8 mouse cellular contexts compared by ENCODE assay signal in the genomic region with DNA sequence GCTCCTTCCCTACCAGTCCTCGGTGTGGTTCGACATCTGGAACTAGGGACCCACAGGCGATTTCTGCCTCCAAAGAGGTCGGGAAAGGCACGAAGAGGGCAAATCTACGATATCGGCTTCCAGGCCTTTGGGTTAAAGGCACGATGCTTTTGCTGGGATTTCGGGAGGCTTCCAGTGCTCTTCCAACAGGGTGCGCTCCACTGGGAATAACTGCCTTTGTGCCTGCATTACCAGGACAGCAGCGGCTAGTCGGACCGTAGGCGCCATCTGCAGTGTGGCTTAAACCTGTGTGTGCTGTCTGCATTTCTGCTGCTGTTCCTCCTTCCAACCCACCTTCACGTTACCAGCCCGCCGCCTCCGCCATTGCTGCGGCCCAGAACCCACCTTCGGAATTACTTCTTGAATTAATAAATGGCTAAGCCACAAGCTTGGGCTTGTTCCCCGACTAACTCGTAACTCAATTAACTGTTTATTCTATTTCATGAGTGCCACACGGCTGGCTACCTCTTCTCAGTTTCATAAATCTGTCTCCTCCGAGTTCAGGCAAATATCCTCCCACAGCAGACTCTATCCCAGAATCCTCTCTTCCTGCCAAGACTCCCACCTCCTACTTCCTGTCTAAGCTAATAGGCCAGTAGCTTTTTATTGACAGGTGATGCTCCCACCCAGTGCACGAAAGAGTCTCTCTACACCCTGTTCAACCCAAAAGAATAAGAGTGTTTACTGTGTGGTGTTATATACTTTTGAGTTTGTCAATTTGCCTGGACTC. TPM values are rescaled to one million over a fixed set of nuclear protein-coding genes. Genes with fewer than 3 reads are reported as not detected.
DNase-seq lines count a peak whose midpoint lies in the region; ATAC-seq and TF ChIP-seq lines count a peak whose summit lies in the region.

No protein-coding gene starts in this region.

- no peaks in the 10 kb centered on the region for H3K4me1 ChIP-seq in heart, adult 2 months (ENCODE audit: control insufficient read depth, insufficient read depth, low read length)
- no peaks in the 10 kb centered on the region for H3K4me1 ChIP-seq in midbrain, embryonic 12.5 days
- no peaks in the 10 kb centered on the region for H3K4me1 ChIP-seq in midbrain, embryonic 16.5 days (ENCODE audit: control insufficient read depth, insufficient read depth, low read length)
- H3K4me1 ChIP-seq in intestine, embryonic 15.5 days (replicated peaks), result no peaks in the 10 kb centered on the region
- peaks cover 32% of the 10 kb centered on the region for H3K4me1 ChIP-seq in thymus, adult 2 months (replicated peaks; ENCODE audit: control insufficient read depth, insufficient read depth, low read length)

- H3K27me3 ChIP-seq in heart, adult 2 months (ENCODE audit: control insufficient read depth, insufficient read depth, low read length), result no peaks in the 10 kb centered on the region
- H3K27me3 ChIP-seq in midbrain, embryonic 12.5 days, result no peaks in the 10 kb centered on the region
- H3K27me3 ChIP-seq in midbrain, embryonic 16.5 days (ENCODE audit: control insufficient read depth, insufficient read depth, low read depth, low read length), result no peaks in the 10 kb centered on the region
- no peaks in the 10 kb centered on the region for H3K27me3 ChIP-seq in intestine, embryonic 15.5 days (replicated peaks)
- H3K27me3 ChIP-seq in thymus, adult 2 months (ENCODE audit: control insufficient read depth, insufficient read depth, low read length), result no peaks in the 10 kb centered on the region

- intact Hi-C loops in heart, adult 2 months (cut with DNase I), result no loop called here
- intact Hi-C loops in heart, postnatal 36 days (cut with DNase I), result no loop called here

- no peaks in the 10 kb centered on the region for H3K79me2 ChIP-seq in heart, adult 2 months (replicated peaks; ENCODE audit: control insufficient read depth, insufficient read depth, low read length)

- TF ChIP-seq POLR2A in heart, adult 2 months (IDR thresholded peaks at IDR 0.05; ENCODE audit: insufficient read depth, low read depth, low read length), result no peak
- no peak for TF ChIP-seq POLR2A in thymus, adult 2 months (IDR thresholded peaks at IDR 0.05; ENCODE audit: control insufficient read depth, extremely low read depth, insufficient read depth, low read length, poor library complexity)

- no peak for ATAC-seq in midbrain, embryonic 12.5 days (ENCODE audit: low FRiP score, low read depth)
- no peak for ATAC-seq in midbrain, embryonic 16.5 days
- ATAC-seq in intestine, embryonic 15.5 days, result no peak

- 59% methylated on average over 25 of the region's 25 CpGs for WGBS in heart, adult 2 months
- WGBS in midbrain, embryonic 12.5 days, result 72% methylated on average over 25 of the region's 25 CpGs
- 64% methylated on average over 25 of the region's 25 CpGs for WGBS in midbrain, embryonic 16.5 days
- 59% methylated on average over 25 of the region's 25 CpGs for WGBS in intestine, embryonic 15.5 days
- WGBS in thymus, adult 2 months, result 85% methylated on average over 25 of the region's 25 CpGs

- no peak for TF ChIP-seq CTCF in heart, adult 2 months (IDR thresholded peaks at IDR 0.05)
- TF ChIP-seq CTCF in thymus, adult 2 months (IDR thresholded peaks at IDR 0.05; ENCODE audit: borderline replicate concordance, control insufficient read depth, extremely low read depth, insufficient read depth, low read length, poor library complexity), result no peak

- DNase-seq in heart, adult 2 months, result no peak
- no peak for DNase-seq in heart, postnatal 36 days
- DNase-seq in telencephalon, adult 2 months (ENCODE audit: low read depth, low spot score), result peak; percentile 54
- DNase-seq in thymus, adult 2 months, result no peak
- DNase-seq in ovary, adult 18-20 months (ENCODE audit: low spot score), result no peak

- no peak for TF ChIP-seq EP300 in heart, adult 2 months (IDR thresholded peaks at IDR 0.05; ENCODE audit: insufficient read depth, low read depth, low read length)

- H3K36me3 ChIP-seq in heart, adult 2 months (ENCODE audit: control insufficient read depth, insufficient read depth, low read length), result no peaks in the 10 kb centered on the region
- no peaks in the 10 kb centered on the region for H3K36me3 ChIP-seq in midbrain, embryonic 12.5 days
- no peaks in the 10 kb centered on the region for H3K36me3 ChIP-seq in midbrain, embryonic 16.5 days (ENCODE audit: control insufficient read depth, insufficient read depth, low read length)
- H3K36me3 ChIP-seq in intestine, embryonic 15.5 days, result no peaks in the 10 kb centered on the region
- H3K36me3 ChIP-seq in thymus, adult 2 months (ENCODE audit: control insufficient read depth, insufficient read depth, low read length), result no peaks in the 10 kb centered on the region

- 0 out of 2 replicates have a peak overlapping the region, but pooled peaks have one; percentile 9 for H3K9ac ChIP-seq in heart, adult 2 months (ENCODE audit: low read depth, low read length)
- no peak overlapping the region for H3K9ac ChIP-seq in midbrain, embryonic 12.5 days (replicated peaks)
- H3K9ac ChIP-seq in midbrain, embryonic 16.5 days (ENCODE audit: low read depth, low read length), result no peak overlapping the region
- H3K9ac ChIP-seq in intestine, embryonic 15.5 days, result no peak overlapping the region

- H3K27ac ChIP-seq in heart, adult 2 months, result no peak overlapping the region
- no peak overlapping the region for H3K27ac ChIP-seq in midbrain, embryonic 12.5 days (replicated peaks)
- no peak overlapping the region for H3K27ac ChIP-seq in midbrain, embryonic 16.5 days (ENCODE audit: low read length)
- no peak overlapping the region for H3K27ac ChIP-seq in intestine, embryonic 15.5 days
- no peak overlapping the region for H3K27ac ChIP-seq in thymus, adult 2 months (ENCODE audit: control insufficient read depth, insufficient read depth, low read length)

- H3K4me2 ChIP-seq in midbrain, embryonic 12.5 days (replicated peaks), result peak overlapping the region; percentile 7; the same call in 1 of the 2 replicates
- no peak overlapping the region for H3K4me2 ChIP-seq in midbrain, embryonic 16.5 days (ENCODE audit: low read length)
- peak overlapping the region; percentile 22; the same call in 1 of the 2 replicates for H3K4me2 ChIP-seq in intestine, embryonic 15.5 days (replicated peaks)

- H3K4me3 ChIP-seq in heart, adult 2 months, result peak overlapping the region; percentile 31
- H3K4me3 ChIP-seq in midbrain, embryonic 12.5 days, result no peak overlapping the region
- no peak overlapping the region for H3K4me3 ChIP-seq in midbrain, embryonic 16.5 days (ENCODE audit: low read depth, low read length)
- H3K4me3 ChIP-seq in intestine, embryonic 15.5 days (replicated peaks), result peak overlapping the region; percentile 19; the same call in 1 of the 2 replicates
- no peak overlapping the region for H3K4me3 ChIP-seq in thymus, adult 2 months (ENCODE audit: control insufficient read depth, insufficient read depth, low read length)

- H3K9me3 ChIP-seq in midbrain, embryonic 12.5 days, result peaks cover 11% of the 10 kb centered on the region; the same call in 1 of the 2 replicates
- H3K9me3 ChIP-seq in midbrain, embryonic 16.5 days (replicated peaks; ENCODE audit: control insufficient read depth, low read length, poor library complexity, severe bottlenecking), result peaks cover 2% of the 10 kb centered on the region; the same call in 1 of the 2 replicates
- H3K9me3 ChIP-seq in intestine, embryonic 15.5 days, result no peaks in the 10 kb centered on the region

RNA-seq across cellular contexts. Expression of gene Sstr3, which starts 10.2 kb away (rescaled TPM):
- total RNA-seq in heart, adult 2 months (2021), result not detected
- polyA plus RNA-seq in heart, adult 2 months (2012; rRNA removed), result not detected in 2 replicates
- total RNA-seq in heart, postnatal 36 days (2021), result not detected
- 0.05 and 0.18 TPM in 2 replicates for polyA plus RNA-seq in midbrain, embryonic 12.5 days (2016; fragmentation: Nextera tagmentation; extraction: Ambion mirVana)
- polyA plus RNA-seq in midbrain, embryonic 16.5 days (2015; fragmentation: Nextera tagmentation; extraction: Ambion mirVana), result 0.15 and 0.16 TPM in 2 replicates
- 0.23 and 0.24 TPM in 2 replicates for polyA plus RNA-seq in intestine, embryonic 15.5 days (2015; fragmentation: Nextera tagmentation; extraction: Ambion mirVana)
- 1.6 and 2.2 TPM in 2 replicates for polyA plus RNA-seq in thymus, adult 2 months (2012; rRNA removed)

RNA-seq across cellular contexts. Expression of gene Rac2, which starts 17.9 kb away (rescaled TPM):
- total RNA-seq in heart, adult 2 months (2021), result 1 to 10 TPM; 4.5 to 8.7 TPM
- 7.7 and 44.7 TPM in 2 replicates for polyA plus RNA-seq in heart, adult 2 months (2012; rRNA removed)
- total RNA-seq in heart, postnatal 36 days (2021), result 1 to 10 TPM; 2.7 to 7.4 TPM
- 4.5 and 6.9 TPM in 2 replicates for polyA plus RNA-seq in midbrain, embryonic 12.5 days (2016; fragmentation: Nextera tagmentation; extraction: Ambion mirVana)
- polyA plus RNA-seq in midbrain, embryonic 16.5 days (2015; fragmentation: Nextera tagmentation; extraction: Ambion mirVana), result 1.8 and 2.3 TPM in 2 replicates
- 15.7 and 21.4 TPM in 2 replicates for polyA plus RNA-seq in intestine, embryonic 15.5 days (2015; fragmentation: Nextera tagmentation; extraction: Ambion mirVana)
- polyA plus RNA-seq in thymus, adult 2 months (2012; rRNA removed), result 1,833 and 1,914 TPM in 2 replicates

RNA-seq across cellular contexts. Expression of gene C1qtnf6, which starts 23.5 kb away (rescaled TPM):
- 10 to 100 TPM; 14.1 to 17.0 TPM for total RNA-seq in heart, adult 2 months (2021)
- 20.8 and 40.5 TPM in 2 replicates for polyA plus RNA-seq in heart, adult 2 months (2012; rRNA removed)
- 10 to 100 TPM; 26.2 to 41.8 TPM for total RNA-seq in heart, postnatal 36 days (2021)
- polyA plus RNA-seq in midbrain, embryonic 12.5 days (2016; fragmentation: Nextera tagmentation; extraction: Ambion mirVana), result 8.2 and 9.0 TPM in 2 replicates
- 6.7 and 7.8 TPM in 2 replicates for polyA plus RNA-seq in midbrain, embryonic 16.5 days (2015; fragmentation: Nextera tagmentation; extraction: Ambion mirVana)
- polyA plus RNA-seq in intestine, embryonic 15.5 days (2015; fragmentation: Nextera tagmentation; extraction: Ambion mirVana), result 22.0 and 22.3 TPM in 2 replicates
- polyA plus RNA-seq in thymus, adult 2 months (2012; rRNA removed), result 12.5 and 13.5 TPM in 2 replicates

RNA-seq across cellular contexts. Expression of gene Cyth4, which starts 42.1 kb away (rescaled TPM):
- total RNA-seq in heart, adult 2 months (2021), result 1 to 10 TPM; 6.1 to 6.7 TPM
- polyA plus RNA-seq in heart, adult 2 months (2012; rRNA removed), result 9.3 and 12.8 TPM in 2 replicates
- total RNA-seq in heart, postnatal 36 days (2021), result 1 to 10 TPM; 5.3 to 7.7 TPM
- 5.4 and 6.9 TPM in 2 replicates for polyA plus RNA-seq in midbrain, embryonic 12.5 days (2016; fragmentation: Nextera tagmentation; extraction: Ambion mirVana)
- 5.0 and 5.3 TPM in 2 replicates for polyA plus RNA-seq in midbrain, embryonic 16.5 days (2015; fragmentation: Nextera tagmentation; extraction: Ambion mirVana)
- polyA plus RNA-seq in intestine, embryonic 15.5 days (2015; fragmentation: Nextera tagmentation; extraction: Ambion mirVana), result 8.0 and 8.2 TPM in 2 replicates
- 81.1 and 83.6 TPM in 2 replicates for polyA plus RNA-seq in thymus, adult 2 months (2012; rRNA removed)

RNA-seq across cellular contexts. Expression of gene Il2rb, which starts 59.7 kb away (rescaled TPM):
- total RNA-seq in heart, adult 2 months (2021), result under 1 TPM; 0.31 to 0.55 TPM
- polyA plus RNA-seq in heart, adult 2 months (2012; rRNA removed), result 1.4 and 2.3 TPM in 2 replicates
- total RNA-seq in heart, postnatal 36 days (2021), result under 1 TPM; 0.39 to 0.54 TPM
- polyA plus RNA-seq in midbrain, embryonic 12.5 days (2016; fragmentation: Nextera tagmentation; extraction: Ambion mirVana), result not detected in 2 replicates
- polyA plus RNA-seq in midbrain, embryonic 16.5 days (2015; fragmentation: Nextera tagmentation; extraction: Ambion mirVana), result 0.20 TPM in 1 of 2 replicates, not detected in the other
- 1.2 and 1.4 TPM in 2 replicates for polyA plus RNA-seq in intestine, embryonic 15.5 days (2015; fragmentation: Nextera tagmentation; extraction: Ambion mirVana)
- polyA plus RNA-seq in thymus, adult 2 months (2012; rRNA removed), result 49.7 and 53.7 TPM in 2 replicates

Comparison
In these comparisons a context has a peak if more than half of its experiments do, and no peak if none do; other contexts are left out.
1. H3K4me3 ChIP-seq: peak in heart, adult 2 months (single experiment) and intestine, embryonic 15.5 days (single experiment); none in midbrain, embryonic 12.5 days (single experiment), midbrain, embryonic 16.5 days (single experiment) and thymus, adult 2 months (single experiment).
2. RNA of gene Rac2, which starts 17.9 kb away (polyA plus RNA-seq): 1,833 to 1,914 TPM in thymus, adult 2 months; 7.7 to 44.7 TPM in heart, adult 2 months, 15.7 to 21.4 TPM in intestine, embryonic 15.5 days, 4.5 to 6.9 TPM in midbrain, embryonic 12.5 days and 1.8 to 2.3 TPM in midbrain, embryonic 16.5 days; every median in the first group is over 10 times any median in the second.